Mouse (Mus musculus) lung, postnatal 0 days (tissue): ENCODE results near the gene Noto.

Source experiments
- CTCF ChIP-seq: IDR thresholded peaks from 2 replicates; pipeline ENCODE4 v1.5.1; 2016; ENCODE audit warnings: antibody characterized with exemption, mild to moderate bottlenecking
- EP300 ChIP-seq: IDR thresholded peaks from 2 replicates; pipeline ENCODE4 v1.6.1; 2016; ENCODE audit warnings: antibody characterized with exemption, mild to moderate bottlenecking, control low read depth

DNA sequence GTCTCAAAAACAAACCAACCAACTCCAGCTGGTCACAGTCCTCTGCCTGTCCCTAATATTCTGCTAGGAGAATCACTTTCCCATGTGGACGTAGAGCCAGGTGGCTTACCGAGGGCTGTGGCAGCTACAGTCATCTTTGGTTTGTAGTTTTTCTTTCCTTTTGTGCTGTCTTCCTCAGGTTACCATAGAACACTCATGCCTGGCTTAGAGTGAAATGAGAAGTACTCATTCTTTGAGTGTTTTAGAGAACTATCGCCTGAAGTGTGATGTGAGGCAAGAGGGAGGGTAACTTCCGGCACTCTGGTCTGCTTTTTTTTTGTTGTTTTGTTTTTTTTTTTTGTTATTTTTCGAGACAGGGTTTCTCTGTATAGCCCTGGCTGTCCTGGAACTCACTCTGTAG lies 10.2 kb downstream of the Noto start:
- TF ChIP-seq CTCF (no peak), EP300 (peak; percentile 52; the same call in 1 of the 2 replicates)
